Mouse (Mus musculus) cerebellum, adult (tissue): ENCODE measurements around the gene Lrrc45.
A peak's percentile ranks its signal among the peaks of the same experiment; 100 is the strongest.

ENCODE experiments used
- ATAC-seq: cut with Nextera tagmentation; 2 replicates; pipeline ENCODE4 v1.9.2; 2017; ENCODE audit warnings: mild to moderate bottlenecking, moderate library complexity, mixed read lengths; ENCODE audit not compliant: insufficient number of reproducible peaks, low FRiP score, low TSS enrichment

Lrrc45 gene

DNA sequence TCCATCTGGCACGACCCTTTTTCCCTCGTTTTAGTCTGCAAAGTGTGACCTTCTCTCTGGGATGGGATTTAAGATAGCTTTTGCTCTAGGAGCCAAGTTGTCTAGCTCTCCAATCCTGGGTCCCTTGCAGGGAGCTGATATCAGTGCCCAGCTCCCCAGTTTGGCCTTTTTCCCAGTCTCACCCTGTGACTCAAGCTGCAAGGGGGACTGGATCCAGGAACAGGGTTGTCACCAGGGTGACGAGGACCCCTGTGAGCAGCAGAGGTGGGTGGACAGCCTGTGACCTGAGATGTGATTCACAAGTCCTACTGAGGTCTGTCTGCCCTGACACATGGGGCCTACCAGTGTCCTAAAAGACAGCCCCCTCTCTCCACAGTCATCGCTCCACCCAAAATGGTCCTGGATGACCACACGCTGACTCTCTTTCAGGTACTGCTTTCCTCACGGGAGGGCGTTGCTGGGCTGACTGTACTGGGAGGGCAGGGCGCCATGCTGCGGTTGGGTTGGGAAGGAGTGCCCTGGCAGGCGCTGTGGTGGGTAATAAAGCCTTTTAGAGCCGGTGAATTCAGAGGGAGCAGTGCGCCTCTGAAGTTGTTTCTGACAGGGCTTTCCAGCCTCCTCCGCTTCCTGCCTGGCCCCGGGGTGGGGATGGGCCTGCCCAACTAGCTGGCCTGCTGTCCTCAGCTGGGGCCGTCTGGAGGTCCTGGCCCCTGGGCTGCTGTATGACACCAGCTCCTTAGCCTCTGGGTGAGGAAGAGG lies 9.8 kb upstream of the Lrrc45 start:
- no peak for ATAC-seq

DNA sequence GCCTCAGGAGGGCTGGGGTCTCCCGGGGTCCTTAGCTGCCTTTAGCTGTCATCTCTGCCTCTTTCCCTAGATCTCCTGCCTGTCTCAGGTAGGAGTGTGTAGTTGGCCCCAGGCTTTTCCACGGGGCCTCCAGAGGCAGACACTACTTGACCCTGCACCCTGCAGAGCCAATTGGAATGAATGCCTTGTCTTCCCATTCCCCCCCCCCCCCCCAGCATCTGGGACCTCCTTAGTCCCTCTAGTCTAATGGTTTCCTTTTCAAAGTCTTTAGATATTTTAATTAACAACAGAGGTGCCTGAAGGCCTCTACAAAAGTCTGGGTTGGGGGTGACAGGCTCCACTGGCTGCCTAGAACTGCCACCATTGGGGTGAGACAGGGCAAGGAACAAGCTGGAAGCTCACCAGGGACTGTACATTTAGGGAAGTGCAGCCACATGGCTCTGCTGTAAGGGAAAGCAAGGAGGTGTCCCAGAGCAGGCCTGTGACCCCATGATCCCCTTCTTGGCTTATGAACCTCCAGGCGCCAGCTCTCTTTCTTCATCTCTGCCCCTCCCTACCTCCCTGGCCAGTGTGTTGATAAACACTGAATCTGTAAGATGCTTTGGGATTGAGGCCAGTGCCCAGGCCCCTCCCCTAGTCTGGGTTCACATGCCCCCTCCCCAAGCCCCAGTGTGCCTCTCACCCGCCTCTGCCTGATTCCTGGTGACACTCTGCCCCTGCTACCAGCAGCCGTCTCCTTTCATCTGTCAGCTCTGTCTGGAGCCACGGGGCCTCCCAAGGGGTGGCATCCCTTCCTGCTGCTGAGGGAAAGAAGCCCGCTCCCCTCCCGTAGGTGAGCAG lies 9.0 kb upstream of the Lrrc45 start:
- ATAC-seq: no peak

DNA sequence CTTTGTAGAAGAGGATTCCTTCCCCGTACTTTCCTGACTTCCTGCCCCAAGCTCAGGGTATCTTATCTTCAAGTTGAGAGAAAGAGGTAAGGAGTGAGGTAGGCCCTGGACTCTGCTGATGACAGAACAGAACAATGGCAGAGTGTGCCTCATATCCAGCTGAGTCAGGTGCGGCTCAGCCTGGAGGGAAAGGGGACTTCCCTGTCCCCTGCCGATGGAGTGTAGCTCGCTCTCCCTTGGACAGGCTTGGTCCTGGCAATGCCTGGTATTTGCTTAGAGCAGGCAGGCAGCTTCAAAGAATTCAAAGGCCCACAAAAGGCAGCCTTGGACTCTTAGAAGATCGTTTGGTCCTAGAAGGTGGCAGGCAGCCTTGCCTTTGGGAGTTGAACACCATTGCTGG lies 7.6 kb upstream of the Lrrc45 start:
- ATAC-seq: no peak

DNA sequence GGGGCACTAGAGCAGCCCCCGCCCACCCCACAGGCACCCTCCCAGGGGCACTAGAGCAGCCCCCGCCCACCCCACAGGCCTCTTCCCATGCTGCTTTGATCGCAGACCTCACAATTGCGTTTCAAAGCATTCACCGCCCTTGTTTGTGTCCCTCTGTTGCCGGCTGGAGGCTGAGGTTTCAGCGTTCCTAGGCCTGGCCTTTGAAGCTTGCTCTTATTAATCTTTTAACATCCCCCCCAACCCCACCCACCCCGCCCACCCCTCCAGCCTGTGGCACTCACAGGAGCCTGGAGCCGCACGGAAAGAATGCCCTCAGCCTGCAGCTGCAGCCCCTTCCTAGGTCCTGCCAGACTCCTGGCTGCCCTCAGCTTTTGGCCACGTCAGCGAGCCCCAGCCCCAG lies 6.5 kb upstream of the Lrrc45 start:
- no peak for ATAC-seq

DNA sequence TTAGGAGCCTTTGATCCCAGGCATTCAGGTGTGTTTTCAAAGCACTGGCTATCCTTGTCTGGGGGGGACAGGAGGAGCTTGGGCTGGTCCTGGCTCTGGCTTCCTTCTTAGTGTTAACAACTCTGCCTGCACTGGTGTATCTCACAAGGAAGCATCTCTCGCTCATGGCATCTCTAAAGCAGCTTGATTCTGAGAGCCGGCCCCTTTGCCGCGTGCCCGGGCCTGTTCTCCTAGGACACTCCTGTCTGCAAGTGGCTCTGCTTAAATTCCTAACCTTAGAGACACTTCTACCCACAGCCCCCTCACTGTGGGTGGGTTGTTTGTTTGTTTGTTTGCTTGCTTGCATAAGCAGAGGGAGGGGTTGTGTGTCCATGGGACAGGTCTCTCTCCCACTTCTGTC lies 5.8 kb upstream of the Lrrc45 start:
- no peak for ATAC-seq

DNA sequence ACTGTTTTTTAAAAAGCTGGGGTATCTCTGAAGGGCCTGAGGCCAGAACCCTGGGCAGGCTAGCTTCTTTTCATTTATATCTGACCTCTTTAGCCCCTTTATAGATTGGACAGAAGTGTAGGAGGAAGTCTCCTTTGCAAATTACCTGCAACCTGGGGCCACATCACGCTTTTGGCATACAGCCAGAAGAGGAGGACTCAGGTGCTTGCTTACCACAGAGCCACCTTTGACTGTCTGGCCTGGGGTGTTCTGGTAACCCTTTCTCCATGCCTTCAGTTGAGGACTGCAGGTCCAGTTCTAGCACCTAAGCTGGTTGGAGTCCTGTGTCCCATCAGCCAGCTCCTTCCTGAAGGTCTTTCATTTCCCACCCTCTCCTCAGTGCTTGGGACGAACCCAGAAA lies 4.2 kb upstream of the Lrrc45 start:
- ATAC-seq: no peak

DNA sequence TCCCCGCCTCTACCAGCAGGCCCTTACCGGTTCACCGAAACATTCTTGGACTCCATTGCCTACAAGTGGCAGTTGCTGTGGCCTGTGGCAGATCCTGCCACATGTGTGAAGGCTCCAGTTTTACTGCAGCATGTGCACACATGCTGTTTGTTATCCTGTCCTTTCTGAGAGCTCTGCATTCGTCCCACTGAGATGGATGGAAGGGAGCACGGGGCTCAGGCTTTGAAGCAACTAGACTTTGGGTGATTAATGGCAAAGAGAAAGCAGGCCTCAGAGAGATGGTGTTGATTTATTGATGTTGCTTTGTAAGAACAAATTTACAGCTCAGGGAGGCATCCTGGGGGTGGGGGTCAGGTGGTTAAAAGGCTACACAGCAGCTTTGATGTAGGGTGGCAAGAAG lies 3.1 kb upstream of the Lrrc45 start:
- ATAC-seq: no peak

DNA sequence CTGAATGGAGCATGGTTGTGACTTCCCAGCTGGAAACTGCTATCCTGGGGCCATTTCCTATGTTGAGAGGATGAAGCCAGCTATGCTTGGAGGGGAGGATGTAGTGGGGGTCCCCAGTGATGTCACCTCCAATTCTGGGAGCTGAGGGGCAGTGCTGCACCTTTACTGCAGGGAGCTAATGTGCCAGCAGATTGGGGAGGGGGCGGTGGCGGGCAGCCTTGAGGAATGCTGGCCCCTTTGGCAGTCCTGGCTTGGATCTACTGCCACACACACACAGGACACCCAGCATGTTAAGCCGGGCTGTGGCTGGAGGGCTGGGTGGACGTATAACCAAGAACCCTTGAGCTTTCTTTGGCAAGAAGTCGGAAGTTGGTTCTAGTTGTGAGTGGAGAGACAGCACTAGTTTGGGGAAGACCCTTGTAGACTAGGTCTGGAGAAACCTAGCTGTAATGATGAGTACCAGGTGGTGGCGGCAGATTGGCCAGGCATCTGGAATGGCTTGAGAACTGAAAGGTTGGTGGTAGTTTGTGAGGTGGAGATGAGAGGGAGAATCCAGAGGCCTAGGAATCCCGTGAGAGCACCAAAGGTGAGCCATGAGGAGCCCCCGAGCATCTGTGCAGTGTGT lies 1.6 kb upstream of the Lrrc45 start:
- ATAC-seq: no peak

DNA sequence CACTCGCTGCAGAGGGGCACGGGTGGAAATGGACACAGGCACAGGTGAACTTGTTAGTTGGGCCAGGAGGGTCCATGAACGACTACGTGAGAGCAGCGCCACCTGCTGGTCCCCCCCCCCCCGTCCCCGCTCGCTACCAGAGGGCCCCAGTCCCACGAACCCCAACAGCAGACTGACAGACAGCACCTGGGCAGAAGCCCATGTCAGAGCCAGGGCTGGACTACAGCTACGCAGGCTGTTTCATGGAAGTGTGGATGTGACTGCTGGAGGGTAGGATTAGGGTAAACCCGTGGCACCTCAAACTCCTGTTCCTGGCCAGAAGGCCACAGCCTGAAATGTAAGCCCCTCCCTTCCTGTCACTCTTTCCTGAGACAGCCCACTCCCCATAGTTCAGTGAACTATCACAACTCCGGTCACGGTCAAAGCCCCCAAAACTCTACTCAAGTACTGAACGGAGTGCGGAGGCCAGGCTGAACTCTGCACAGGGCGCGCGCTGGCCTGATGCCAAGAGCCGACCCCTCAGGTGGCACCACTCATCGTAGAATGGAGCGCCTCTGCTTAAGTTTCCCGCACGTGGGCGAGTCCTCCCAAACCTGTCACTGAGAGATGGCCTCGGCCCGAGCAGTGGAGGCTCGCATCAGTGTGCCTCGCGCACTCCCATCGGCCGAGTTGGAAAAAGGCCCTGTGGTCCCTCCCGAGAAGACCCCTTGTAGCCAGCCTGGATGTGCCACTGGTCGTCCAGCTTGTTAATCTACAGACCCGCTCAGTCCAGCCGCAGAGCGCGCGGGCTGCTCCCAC lies 755 bp upstream of the Lrrc45 start:
- ATAC-seq: no peak

DNA sequence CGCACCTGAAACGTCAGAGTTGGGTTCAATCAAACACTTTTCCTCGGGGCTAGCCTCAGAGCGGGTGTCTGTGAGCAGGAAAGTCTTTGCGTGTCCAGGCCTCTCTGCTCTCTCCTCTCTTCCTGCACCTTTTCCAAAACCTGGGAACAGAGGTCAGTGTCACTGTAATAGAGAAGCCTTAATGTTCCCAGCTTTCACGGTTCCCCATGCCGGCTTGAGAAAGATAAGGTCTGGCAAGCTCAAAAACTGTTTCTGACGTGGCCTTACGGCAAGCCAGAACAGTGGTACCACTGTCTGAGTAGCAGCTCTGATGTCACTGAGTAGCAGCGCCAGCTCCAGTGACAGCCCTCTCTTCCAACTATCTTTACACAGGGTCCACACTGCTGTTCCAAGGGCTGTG lies 821 bp downstream of the Lrrc45 start:
- ATAC-seq: no peak

DNA sequence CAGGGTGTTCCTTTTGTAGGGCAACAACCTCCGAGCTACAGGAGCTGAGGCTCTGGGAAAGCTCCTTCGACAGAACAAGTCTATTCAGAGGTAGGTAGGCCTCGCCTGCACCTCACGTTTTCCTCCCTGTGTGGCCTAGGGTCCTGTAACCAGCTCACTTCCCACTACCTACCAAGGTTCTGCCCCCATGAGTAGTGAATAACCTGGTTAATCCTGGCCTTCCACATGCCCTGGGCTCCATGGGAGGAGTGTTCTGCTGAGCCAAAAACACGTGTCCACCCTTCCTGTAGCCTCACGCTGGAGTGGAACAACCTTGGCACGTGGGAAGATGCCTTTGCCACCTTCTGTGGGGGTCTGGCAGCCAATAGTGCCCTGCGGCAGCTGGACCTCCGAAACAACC lies 1.4 kb downstream of the Lrrc45 start:
- ATAC-seq: no peak

DNA sequence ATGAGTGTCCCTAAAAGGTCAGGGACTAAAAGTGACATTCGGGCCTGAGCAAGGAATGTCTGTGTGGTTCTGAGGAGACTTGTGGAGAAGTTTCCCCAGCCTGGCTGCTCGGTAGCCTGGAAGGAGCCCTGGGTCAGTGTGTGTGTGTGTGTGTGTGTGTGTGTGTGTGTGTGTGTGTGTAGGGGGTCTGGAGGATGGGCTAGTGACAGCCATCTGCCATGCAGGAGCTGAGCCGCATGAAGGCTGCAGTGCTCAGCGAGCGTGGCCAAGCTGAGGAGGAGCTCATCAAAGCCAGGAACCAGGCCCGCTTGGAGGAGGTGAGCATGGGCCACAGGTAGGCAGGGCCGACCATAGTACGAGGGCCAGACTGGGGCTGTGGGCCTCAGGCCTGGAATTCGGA lies 5.5 kb downstream of the Lrrc45 start:
- ATAC-seq: no peak

DNA sequence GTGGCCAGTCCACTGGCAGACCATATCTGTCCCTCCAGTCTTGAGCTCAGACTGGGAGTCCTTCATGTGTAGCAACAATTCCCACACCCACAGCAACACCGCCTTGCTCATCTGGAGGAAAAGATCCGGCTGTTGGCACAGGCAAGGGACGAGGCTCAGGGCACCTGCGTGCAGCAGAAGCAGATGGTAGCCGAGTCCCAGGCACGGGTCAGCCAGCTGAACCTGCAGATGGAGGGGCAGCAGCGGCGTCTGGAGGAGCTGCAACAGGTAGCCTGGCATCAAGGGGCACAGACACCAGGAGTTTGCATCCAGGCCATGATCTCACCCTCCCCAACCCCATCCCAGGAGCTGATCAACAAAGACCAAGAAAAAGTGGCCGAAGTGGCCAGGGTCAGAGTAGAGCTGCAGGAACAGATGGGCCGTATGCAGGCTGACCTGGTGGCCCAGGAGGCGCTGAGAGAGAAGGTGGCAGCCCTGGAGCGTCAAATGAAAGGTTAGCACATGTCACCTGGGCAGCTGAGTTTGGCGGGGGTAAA lies 6.2 kb downstream of the Lrrc45 start:
- ATAC-seq: no peak

DNA sequence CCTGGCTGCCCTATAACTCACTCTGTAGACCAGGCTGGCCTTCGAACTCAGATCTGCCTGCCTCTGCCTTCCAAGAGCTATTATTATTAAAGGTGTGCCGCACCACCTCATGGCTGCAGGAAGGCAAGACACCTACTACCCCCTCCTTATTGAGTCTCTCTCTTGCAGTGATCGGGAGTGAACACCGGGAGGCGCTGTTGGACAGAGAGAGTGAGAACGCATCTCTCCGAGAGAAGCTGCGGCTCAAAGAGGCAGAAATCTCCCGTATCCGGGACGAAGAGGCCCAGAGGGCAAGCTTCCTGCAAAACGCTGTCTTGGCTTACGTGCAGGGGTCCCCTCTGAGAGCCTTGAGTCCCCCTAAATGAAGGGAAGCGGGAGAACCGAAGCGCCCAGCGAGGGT lies 6.7 kb downstream of the Lrrc45 start:
- peak; percentile 51; the same call in 1 of the 2 replicates for ATAC-seq

DNA sequence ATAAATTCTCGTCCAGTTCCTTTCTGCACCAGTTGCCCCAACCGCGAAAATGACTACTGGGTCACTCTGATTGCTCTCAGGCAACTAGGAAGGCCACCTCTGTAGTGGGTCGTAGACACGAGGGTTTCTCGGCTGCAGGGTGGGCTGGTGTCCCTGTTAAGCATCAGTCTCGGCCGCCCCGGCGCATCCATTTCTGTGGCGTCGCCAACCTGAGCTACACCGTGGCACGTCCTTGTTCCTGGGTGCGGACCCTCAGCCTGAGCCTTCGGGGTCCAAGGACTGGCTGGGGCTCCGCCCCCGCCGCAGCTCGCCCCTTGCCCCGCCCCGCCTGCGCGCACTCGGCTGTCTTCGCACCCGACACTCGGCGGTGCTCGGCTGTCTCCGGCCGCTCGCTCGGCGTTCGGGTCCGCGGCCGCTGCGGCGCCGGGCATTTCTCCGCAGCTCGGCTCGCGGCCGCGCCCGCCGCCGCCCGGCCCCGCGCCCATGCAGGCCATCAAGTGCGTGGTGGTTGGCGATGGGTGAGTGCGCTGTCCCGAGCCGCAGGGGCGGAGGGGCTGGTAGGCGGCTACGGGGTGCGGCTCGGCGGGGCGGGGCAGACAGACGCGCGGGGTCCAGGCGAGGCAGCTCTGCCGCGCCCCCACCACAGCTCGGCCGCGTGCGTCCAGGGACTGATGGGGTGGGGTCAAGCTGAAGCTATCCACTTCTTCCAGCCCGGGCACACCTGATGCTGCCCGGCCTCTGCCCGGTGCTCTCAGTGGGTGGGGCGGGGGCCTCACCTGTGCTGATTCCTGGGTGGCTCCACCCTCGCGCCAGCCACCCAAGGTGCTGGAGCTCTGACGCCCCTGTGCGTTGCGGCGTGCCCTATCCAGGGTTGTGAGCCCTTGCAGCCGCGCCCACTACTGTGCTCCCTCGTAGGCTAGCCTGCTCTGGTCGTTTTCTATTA lies 7.7 kb downstream of the Lrrc45 start, which contains the start of gene Rac3:
Gene Rac3 (plus strand): TSS at position 347 of the 943 bp plus-strand sequence.
- peak; percentile 53; the same call in 1 of the 2 replicates for ATAC-seq

DNA sequence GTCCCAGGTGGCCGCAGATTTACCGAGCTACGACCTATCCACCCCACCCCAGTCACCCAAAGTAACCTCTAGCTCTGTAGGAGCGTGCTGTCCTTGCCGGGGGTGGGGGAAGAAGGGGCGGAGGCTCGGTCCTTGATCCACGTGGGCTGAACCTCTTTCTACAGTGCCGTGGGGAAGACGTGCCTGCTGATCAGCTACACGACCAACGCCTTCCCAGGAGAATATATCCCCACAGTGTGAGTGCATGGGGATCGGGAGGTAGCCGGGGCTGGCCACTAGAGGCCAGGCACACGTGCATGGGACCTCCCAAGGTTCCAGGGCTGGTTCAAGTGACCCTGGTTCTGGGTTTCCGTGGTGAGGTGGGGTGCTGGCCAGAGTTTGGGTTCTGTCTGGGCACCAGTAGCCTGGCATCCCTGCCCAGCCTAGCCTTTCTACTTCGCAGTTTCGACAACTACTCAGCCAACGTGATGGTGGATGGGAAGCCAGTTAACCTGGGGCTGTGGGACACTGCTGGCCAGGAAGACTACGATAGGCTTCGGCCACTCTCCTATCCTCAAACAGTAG lies 8.4 kb downstream of the Lrrc45 start:
- no peak for ATAC-seq

DNA sequence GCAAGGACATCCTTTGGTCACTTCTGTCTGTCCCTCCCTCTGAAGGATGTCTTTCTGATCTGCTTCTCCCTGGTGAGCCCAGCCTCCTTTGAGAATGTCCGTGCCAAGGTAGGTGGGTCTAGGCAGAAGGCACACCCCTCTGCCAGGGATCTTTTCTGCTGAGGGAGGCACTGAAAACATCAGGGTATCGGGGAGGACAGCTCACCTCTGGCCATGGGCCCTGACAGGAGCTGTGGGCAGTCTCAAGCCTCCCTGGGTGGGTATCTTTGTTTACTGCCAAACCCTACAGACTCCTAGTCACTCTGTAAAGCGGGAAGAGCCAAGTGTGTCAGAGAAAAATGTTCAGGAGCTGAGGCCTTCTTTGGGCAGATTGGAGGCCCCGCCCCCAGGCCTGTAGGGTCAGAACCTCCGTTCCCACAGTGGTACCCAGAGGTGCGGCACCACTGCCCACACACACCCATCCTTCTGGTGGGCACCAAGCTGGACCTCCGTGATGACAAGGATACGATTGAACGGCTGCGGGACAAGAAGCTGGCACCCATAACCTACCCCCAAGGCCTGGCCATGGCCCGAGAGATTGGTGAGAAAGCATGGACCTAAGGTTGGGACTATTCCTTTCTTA lies 9.1 kb downstream of the Lrrc45 start:
- ATAC-seq: no peak

DNA sequence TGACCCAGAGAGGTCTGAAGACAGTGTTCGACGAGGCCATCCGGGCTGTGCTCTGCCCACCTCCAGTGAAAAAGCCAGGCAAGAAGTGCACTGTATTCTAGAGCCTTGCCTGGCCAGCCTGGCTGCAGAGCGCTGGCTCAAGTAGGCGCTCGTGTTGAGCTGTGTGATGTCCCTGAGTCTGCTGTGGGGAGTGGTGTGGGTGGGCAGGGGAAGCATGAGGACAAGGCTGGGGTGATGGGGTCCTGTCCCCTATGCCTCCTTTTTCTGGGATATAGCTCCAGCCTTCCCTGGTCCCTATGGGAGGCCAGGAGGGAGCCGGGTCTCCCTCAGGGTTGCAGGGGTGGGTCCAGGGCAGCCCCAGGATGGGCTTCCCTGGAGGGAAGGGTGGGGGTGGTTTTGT lies 9.8 kb downstream of the Lrrc45 start:
- ATAC-seq: no peak
